Mouse (Mus musculus): ENCODE results near the gene Kat6b.

The Kat6b gene

GRCm38 (mm10) chr14:21703255-21703654 is 222.0 kb downstream of the Kat6b start:
- in situ Hi-C loops (cut with MboI, MseI): no loop called here

- in situ Hi-C loops (cut with MboI, MseI): no loop called here
Measured at GRCm38 (mm10) chr14:21705462-21705861, 224.2 kb downstream of the Kat6b start.

- in situ Hi-C loops (cut with MboI, MseI): no loop called here
Measured at GRCm38 (mm10) chr14:21706759-21707571, 225.7 kb downstream of the Kat6b start.

- in situ Hi-C loops (cut with MboI, MseI): no loop called here
Measured at GRCm38 (mm10) chr14:21709545-21709944, 228.3 kb downstream of the Kat6b start.

GRCm38 (mm10) chr14:21711231-21711630 is 230.0 kb downstream of the Kat6b start:
- in situ Hi-C loops (cut with MboI, MseI): no loop called here

- in situ Hi-C loops (cut with MboI, MseI): no loop called here
Measured at GRCm38 (mm10) chr14:21714486-21714885, 233.3 kb downstream of the Kat6b start, which contains the start of gene Dupd1. Gene Dupd1, minus strand, starts transcription at chr14:21714576.

- in situ Hi-C loops (cut with MboI, MseI): no loop called here
Measured at GRCm38 (mm10) chr14:21719646-21720383, 238.6 kb downstream of the Kat6b start.

- in situ Hi-C loops (cut with MboI, MseI): no loop called here
Measured at GRCm38 (mm10) chr14:21720430-21721205, 239.4 kb downstream of the Kat6b start.

Data from T-helper 2 cell (primary cell).